27 mouse cellular contexts compared by ENCODE assay signal in genomic region chrX:48197856-48198255, GRCm38 (mm10). TPM values are rescaled to one million over a fixed set of nuclear protein-coding genes. Genes with fewer than 3 reads are reported as not detected.
DNase-seq lines count a peak whose midpoint lies in the region; TF ChIP-seq lines count a peak whose summit lies in the region.
"Had no signal": no experiment of that assay in that cellular context is flagged by ENCODE, and none has a peak within 500 bp of the region (broad histone marks: within the 10 kb centered on the region; RNA-seq: fewer than 3 reads in every experiment).

No protein-coding gene starts in this region.

- no peak for TF ChIP-seq POLR2A in myocyte (IDR thresholded peaks at IDR 0.05; ENCODE audit: insufficient read length, low read depth)

- no peak overlapping the region for H3K4me2 ChIP-seq in myocyte (ENCODE audit: low read depth)
- H3K4me2 ChIP-seq: embryonic facial prominence, embryonic 13.5 days; forebrain, embryonic 12.5 days; forebrain, embryonic 15.5 days; heart, embryonic 13.5 days; hindbrain, embryonic 12.5 days; hindbrain, embryonic 15.5 days had no signal

- peak; percentile 16 for DNase-seq in layer of hippocampus, adult 11-12 months (ENCODE audit: low spot score)
- DNase-seq in layer of hippocampus, adult 8-10 months (ENCODE audit: low spot score in 2 of 2): no peak
- DNase-seq in ES-CJ7 (ENCODE audit: low read depth, low spot score): peak; percentile 29
- DNase-seq in ZHBTc4 (ENCODE audit: low read depth, low spot score): peak; percentile 74
- DNase-seq in heart, postnatal 25 days (ENCODE audit: low spot score): no peak
- DNase-seq in right cerebral cortex, postnatal 10 days (ENCODE audit: low spot score in 2 of 2): no peak
- DNase-seq: adrenal gland, postnatal 10 days; adrenal gland, postnatal 36 days; cerebellum, adult 11 months; cerebellum, adult 2 months; cerebellum, adult 9-11 months; cerebellum, postnatal 25 days; embryo, embryonic 11 days; gastrocnemius, postnatal 10 days; gastrocnemius, postnatal 36 days; heart, adult 2 months; heart, postnatal 14 days had no signal

- intact Hi-C loops in heart, postnatal 25 days (cut with DNase I): loop anchor here (10.0 kb wide), 1 partner anchor 197 kb away; no protein-coding TSS in a partner anchor

- no peak overlapping the region for H3ac ChIP-seq in myocyte (ENCODE audit: control insufficient read depth, insufficient read length)

- no peak overlapping the region for H3K4me3 ChIP-seq in myocyte
- H3K4me3 ChIP-seq: embryonic facial prominence, embryonic 10.5 days; embryonic facial prominence, embryonic 13.5 days; erythroblast, embryonic 14.5 days; forebrain, embryonic 12.5 days; forebrain, embryonic 15.5 days; heart, adult 2 months; heart, embryonic 10.5 days; heart, embryonic 13.5 days; hindbrain, embryonic 12.5 days; hindbrain, embryonic 15.5 days had no signal

- no peaks in the 10 kb centered on the region for H3K36me3 ChIP-seq in myocyte (ENCODE audit: control insufficient read depth, insufficient read depth)
- H3K36me3 ChIP-seq: heart, embryonic 10.5 days; hindbrain, embryonic 12.5 days; hindbrain, embryonic 15.5 days had no signal

- H3K79me2 ChIP-seq in myocyte (ENCODE audit: control insufficient read depth, insufficient read depth): no peaks in the 10 kb centered on the region

- H3K27me3 ChIP-seq in myocyte (ENCODE audit: control insufficient read depth, insufficient read depth, insufficient read length): no peaks in the 10 kb centered on the region
- H3K27me3 ChIP-seq: embryonic facial prominence, embryonic 13.5 days; forebrain, embryonic 12.5 days; forebrain, embryonic 15.5 days; heart, embryonic 13.5 days; hindbrain, embryonic 12.5 days; hindbrain, embryonic 15.5 days had no signal

TF ChIP-seq in myocyte, 11 proteins besides CTCF, POLR2A, EP300 and RAD21:
- TF ChIP-seq USF1 (IDR thresholded peaks at IDR 0.05; ENCODE audit: low read depth): no peak
- peak in 2 of 3 experiments; percentile 47 to 54 for TF ChIP-seq MYOD1 (IDR thresholded peaks at IDR 0.05; ENCODE audit: control insufficient read depth in 1 of 3, insufficient read length in 2 of 3, low read depth in 2 of 3)
- no peak for TF ChIP-seq POLR2AphosphoS2 (IDR thresholded peaks at IDR 0.05; ENCODE audit: insufficient read length, low read depth)
- TF ChIP-seq TCF12 (IDR thresholded peaks at IDR 0.05; ENCODE audit: insufficient read depth, poor library complexity, severe bottlenecking): no peak
- TF ChIP-seq TCF3 (IDR thresholded peaks at IDR 0.05; ENCODE audit: insufficient read length, low read depth): no peak

RNA-seq across cellular contexts. Expression of gene Zdhhc9, which starts 10.8 kb away (rescaled TPM):
- total RNA-seq in layer of hippocampus, adult 8-10 months (2022): 10 to 100 TPM; 41.6 to 44.5 (median 42.2) TPM
- polyA plus RNA-seq in myocyte (2012; fragmentation: generic; extraction: Trizol): 16.6 TPM
- total RNA-seq in heart, postnatal 25 days (2021): 10 to 100 TPM; 26.5 to 35.8 TPM

RNA-seq across cellular contexts. Expression of gene Sash3, which starts 51.6 kb away (rescaled TPM):
- total RNA-seq in layer of hippocampus, adult 8-10 months (2022): 1 to 10 TPM; 1.4 to 4.4 (median 2.6) TPM
- polyA plus RNA-seq in myocyte (2012; fragmentation: generic; extraction: Trizol): not detected
- total RNA-seq in heart, postnatal 25 days (2021): 1 to 10 TPM in 1 of 2 experiments, under 1 TPM in 1; 0.84 to 1.2 TPM

RNA-seq across cellular contexts. Expression of gene Utp14a, which starts 58.8 kb away (rescaled TPM):
- 10 to 100 TPM; 16.5 to 22.3 (median 19.2) TPM for total RNA-seq in layer of hippocampus, adult 8-10 months (2022)
- 12.2 TPM for polyA plus RNA-seq in myocyte (2012; fragmentation: generic; extraction: Trizol)
- total RNA-seq in heart, postnatal 25 days (2021): 10 to 100 TPM; 12.6 to 17.9 TPM

Comparison
In these comparisons a context has a peak if more than half of its experiments do, and no peak if none do; other contexts are left out.
1. DNase-seq: peak in layer of hippocampus, adult 11-12 months (single experiment), ES-CJ7 (single experiment) and ZHBTc4 (single experiment); none in layer of hippocampus, adult 8-10 months (0 of 2), heart, postnatal 25 days (single experiment) and right cerebral cortex, postnatal 10 days (0 of 2).